Mouse (Mus musculus) hematopoietic stem cell, adult 5-6 weeks (primary cell): ENCODE measurements around the gene Gxylt2. TPM values are rescaled to one million over a fixed set of nuclear protein-coding genes. Genes with fewer than 3 reads are reported as not detected.

Experiments used
- ATAC-seq, 2 experiments: fragments of 125-278 bp in 1 of 2; replicated peaks in 1 of 2; 2 replicates each; pipeline ENCODE4 v1.8.0; 2016 to 2017; ENCODE audit warnings: inconsistent platforms in 2 of 2, mild to moderate bottlenecking in 2 of 2, moderate number of reproducible peaks in 2 of 2, low read depth in 1 of 2, moderate TSS enrichment in 1 of 2; ENCODE audit not compliant: low FRiP score in 2 of 2, poor library complexity in 2 of 2, severe bottlenecking in 2 of 2, insufficient read depth in 1 of 2, low TSS enrichment in 1 of 2
- total RNA-seq: library from RNA; stranded (forward); fragments of 172-1452, 232-1000 nt; gene quantifications from 2 replicates; pipeline ENCODE4 v1.2.3, GENCODE M21; 2017

The Gxylt2 gene
- total RNA-seq, 1 experiment from 2014 or later = not detected

GRCm38 (mm10) chr6:100824381-100824965, 119.9 kb downstream of the Gxylt2 start:
- ATAC-seq = no peak

DNA sequence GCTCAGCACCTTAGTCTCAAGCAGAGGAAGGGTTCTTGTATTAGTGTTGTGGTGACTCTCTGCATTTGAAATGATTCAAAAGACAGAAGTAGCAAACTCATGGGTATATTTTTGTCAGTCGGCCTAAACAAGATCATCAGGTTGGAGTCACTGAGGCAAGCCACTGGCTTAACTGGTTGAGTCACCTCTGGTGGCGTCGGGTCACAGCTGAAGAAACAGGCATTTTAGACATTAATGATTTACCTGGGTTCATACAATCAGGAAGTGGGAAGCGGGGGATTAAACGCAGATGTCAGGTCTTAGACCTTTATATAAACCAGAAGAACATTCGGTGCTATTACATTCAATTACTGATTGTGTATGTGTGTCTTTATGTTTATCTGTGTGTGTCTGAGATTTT, 121.5 kb downstream of the Gxylt2 start:
- ATAC-seq = no peak

DNA sequence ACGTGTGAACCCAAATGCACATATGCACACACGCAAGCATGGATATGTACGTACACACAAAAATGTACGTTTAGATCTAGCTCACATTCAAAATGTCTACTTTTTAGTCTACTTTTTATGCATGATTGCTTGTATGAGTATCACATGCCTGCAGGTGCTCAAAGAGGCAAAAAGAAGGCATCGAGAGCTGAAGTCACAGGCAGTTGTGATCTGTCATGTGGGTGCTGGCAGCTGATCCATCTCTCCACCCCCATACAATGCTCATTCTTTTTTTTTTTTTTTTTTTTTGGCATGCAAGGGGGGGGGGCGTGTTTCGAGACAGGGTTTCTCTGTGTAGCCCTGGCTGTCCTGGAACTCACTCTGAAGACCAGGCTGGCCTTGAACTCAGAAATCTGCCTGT, 124.0 kb downstream of the Gxylt2 start:
- ATAC-seq = no peak

GRCm38 (mm10) chr6:100829770-100830169, 125.2 kb downstream of the Gxylt2 start:
- ATAC-seq = no peak

- no peak for ATAC-seq
Observed at GRCm38 (mm10) chr6:100831188-100831587, 126.7 kb downstream of the Gxylt2 start.

DNA sequence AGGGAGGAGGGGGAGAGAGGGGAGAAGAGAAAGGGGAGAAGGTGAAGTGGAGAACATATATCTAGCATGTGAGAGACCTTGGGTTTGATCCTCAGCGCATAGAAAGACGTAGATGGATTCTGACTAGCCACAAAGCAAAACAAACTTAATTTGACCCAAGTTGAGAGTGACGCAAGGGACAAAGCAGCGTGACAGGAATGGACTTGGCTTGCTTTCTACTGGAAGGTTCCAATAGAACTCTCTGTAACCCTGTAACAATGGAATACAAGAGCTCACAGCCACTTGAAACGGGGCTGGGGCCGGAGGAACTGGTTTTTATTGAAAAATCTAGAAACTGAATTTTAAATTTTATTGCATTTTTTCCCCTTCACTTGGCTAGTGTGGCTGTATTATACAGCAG, 127.2 kb downstream of the Gxylt2 start:
- no peak for ATAC-seq

GRCm38 (mm10) chr6:100833355-100833754, 128.8 kb downstream of the Gxylt2 start, which contains the start of gene Ppp4r2:
Gene Ppp4r2, plus strand, starts transcription at chr6:100833622.
- ATAC-seq = peak; percentile 73 to 88

GRCm38 (mm10) chr6:100833811-100834481, 129.4 kb downstream of the Gxylt2 start:
- ATAC-seq = peak; percentile 48 to 57; a peak in 3 of 4 replicates

DNA sequence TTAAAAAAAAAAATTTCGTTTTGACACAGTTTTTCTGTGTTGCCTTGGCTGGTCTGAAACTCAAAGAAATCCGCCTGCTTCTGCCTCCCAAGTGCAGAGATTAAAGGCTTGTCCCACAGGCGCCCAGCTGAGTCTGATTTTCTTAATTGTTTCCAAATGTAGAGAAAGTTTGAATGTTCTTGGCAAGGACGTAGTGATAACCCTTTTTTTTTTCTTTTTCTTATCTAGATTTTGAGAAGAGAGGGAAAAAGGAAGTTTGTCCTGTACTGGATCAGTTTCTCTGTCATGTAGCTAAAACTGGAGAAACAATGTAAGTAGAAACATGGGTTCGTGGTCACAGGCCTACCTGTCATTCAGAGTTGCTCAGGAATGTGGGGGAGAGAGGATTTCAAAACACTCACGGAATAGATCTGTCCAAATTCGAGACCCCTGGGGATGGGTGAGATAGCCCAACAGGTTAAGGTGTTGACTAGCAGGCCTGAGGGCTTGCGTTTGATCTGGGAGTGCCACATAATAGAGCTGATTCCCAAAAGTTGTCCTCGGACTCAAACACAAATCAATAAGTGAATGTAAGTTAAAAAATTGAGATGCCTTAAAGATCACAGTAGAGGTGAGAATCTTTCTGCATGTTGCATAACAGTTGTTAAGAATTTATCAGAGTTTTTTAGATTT, 130.1 kb downstream of the Gxylt2 start:
- no peak for ATAC-seq

DNA sequence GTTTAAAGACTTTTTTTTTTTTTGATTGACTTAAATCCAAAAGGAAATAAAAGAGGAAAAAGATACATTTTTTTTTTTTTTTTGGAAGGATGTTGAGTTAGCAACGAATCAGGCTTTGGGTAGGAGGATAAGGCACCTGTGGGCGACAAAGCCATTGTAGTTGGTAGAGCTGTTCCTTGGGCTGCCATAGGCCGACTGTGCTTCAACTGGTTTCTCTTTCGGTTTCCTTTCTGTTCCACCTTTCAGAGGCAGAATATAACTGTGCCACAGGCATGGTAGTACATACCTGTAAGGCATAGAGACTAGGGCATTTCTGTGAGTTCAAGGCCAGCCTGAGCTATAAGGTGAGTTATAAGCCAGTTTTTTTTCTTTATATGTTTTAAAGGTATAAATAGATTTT, 140.5 kb downstream of the Gxylt2 start:
- no peak for ATAC-seq

DNA sequence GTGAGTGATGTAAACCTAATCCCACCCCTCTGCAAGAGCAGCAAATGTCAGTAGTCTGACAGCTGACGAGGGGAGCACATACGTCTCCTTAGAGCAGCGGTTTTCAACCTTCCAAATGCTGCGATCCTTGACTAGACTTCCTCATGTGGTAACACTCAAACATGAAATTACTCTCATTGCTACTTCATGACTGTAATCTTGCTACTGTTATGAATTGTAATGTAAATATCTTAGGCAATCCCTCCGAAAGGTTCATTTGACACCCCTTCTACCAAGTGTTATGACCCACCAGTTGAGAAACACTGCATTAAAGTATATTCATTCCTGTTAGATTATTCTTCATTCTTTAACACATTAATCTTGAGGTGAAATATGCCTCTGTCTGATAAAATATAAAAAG, 142.7 kb downstream of the Gxylt2 start:
- no peak for ATAC-seq

GRCm38 (mm10) chr6:100848682-100849375, 144.3 kb downstream of the Gxylt2 start:
- no peak for ATAC-seq

DNA sequence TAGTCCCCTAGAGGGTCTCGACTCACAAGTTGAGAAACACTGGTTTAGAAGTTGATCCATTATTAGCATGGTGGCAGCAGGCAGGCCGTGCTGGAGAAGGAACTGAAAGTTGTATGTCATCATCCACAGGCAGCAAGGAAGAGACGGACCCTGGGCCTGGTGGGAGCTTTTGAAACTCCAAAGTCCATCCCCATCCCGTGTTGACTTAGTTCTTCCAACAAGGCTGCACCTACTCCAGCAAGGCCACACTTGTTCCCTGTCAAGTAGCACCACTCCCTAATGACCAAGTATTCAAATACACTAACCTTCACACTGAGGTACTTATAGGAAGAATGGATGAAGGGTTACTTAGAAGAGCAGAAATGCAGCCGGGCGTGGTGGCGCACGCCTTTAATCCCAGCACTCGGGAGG, 146.1 kb downstream of the Gxylt2 start:
- ATAC-seq = no peak

GRCm38 (mm10) chr6:100851083-100851482, 146.5 kb downstream of the Gxylt2 start:
- ATAC-seq = no peak

Other genes starting within 250 kb of the Gxylt2 start
- 18.8 and 22.2 TPM in 2 replicates for gene Shq1, start 33.6 kb upstream of the Gxylt2 start, total RNA-seq
- gene Ppp4r2, start 128.9 kb downstream of the Gxylt2 start, total RNA-seq = 60.8 and 101 TPM in 2 replicates